Mouse (Mus musculus) kidney, adult 2 months (tissue): ENCODE results near the gene Ppt1. TPM values are rescaled to one million over a fixed set of nuclear protein-coding genes. Genes with fewer than 3 reads are reported as not detected.

Source experiments
- DNase-seq: peaks from one replicate; pipeline ENCODE4 v3.0.0; 2021
- H3K27ac ChIP-seq: fragments of 200-500 bp; 2 replicates; pipeline ENCODE4 v1.5.1; 2012; ENCODE audit warnings: low read depth, low read length, control low read depth, inconsistent platforms; ENCODE audit not compliant: insufficient read depth
- H3K27me3 ChIP-seq: fragments of 200-500 bp; replicated peaks from 2 replicates; pipeline ENCODE4 v1.6.1; 2012; ENCODE audit warnings: mild to moderate bottlenecking, moderate library complexity, low read length, inconsistent platforms; ENCODE audit not compliant: control insufficient read depth, insufficient read depth
- H3K36me3 ChIP-seq: fragments of 200-500 bp; 2 replicates; pipeline ENCODE4 v1.6.1; 2012; ENCODE audit warnings: mild to moderate bottlenecking, moderate library complexity, low read length, inconsistent platforms; ENCODE audit not compliant: control insufficient read depth, insufficient read depth
- H3K4me1 ChIP-seq: fragments of 200-500 bp; 2 replicates; pipeline ENCODE4 v1.6.1; 2011; ENCODE audit warnings: low read length; ENCODE audit not compliant: control insufficient read depth, insufficient read depth
- H3K4me3 ChIP-seq: fragments of 200-500 bp; 2 replicates; pipeline ENCODE4 v1.5.1; 2011; ENCODE audit warnings: mild to moderate bottlenecking, low read depth, low read length, control low read depth; ENCODE audit not compliant: insufficient read depth
- CTCF ChIP-seq: fragments of 200-500 bp; conservative IDR thresholded peaks from 2 replicates; pipeline ENCODE4 v1.5.1; 2011; ENCODE audit warnings: low read depth, mild to moderate bottlenecking, control low read depth, low read length, moderate library complexity, mixed read lengths; ENCODE audit not compliant: insufficient read depth, insufficient read length
- POLR2A ChIP-seq: fragments of 200-500 bp; IDR thresholded peaks from one replicate; pipeline ENCODE4 v1.6.1; 2011; ENCODE audit warnings: low read depth, low read length, control low read depth
- WGBS: fragments of 180-500 bp; shearing (Covaris S2); methylation state at CpG from one replicate; pipeline ENCODE4 v1.1.7; 2018; 5-methylcytosine and 5-hydroxymethylcytosine counted together
- polyA plus RNA-seq: library from polyadenylated mRNA; depleted of rRNA; stranded (reverse); fragments of >200 nt; gene quantifications from 2 replicates; pipeline ENCODE4 v1.2.3, GENCODE M21; 2012

Ppt1 gene
- polyA plus RNA-seq, 1 experiment = 67.7 TPM

DNA sequence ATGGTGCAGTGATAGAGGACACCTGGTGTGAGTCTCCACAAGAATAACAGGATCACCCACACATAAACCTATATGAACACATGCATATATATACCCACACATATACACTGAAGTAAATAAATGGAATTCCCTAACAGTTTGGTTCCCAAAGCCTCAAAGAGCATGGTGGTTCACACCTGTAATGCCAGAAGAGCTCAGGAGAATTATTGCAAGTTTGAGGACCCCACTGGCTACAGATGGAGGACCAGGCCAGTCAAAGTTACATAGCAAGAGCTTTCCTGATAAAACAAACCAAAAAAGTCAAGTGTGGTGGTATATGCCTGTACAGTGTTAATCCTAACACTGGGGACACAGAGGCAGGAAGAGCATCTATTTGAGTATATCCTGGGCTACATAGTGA is 15.5 kb downstream of the Ppt1 start:
- Histone ChIP-seq H3K4me3 (no peak overlapping the region), H3K27me3 (no peaks in the 10 kb centered on the region), H3K36me3 (peaks cover 8% of the 10 kb centered on the region), H3K27ac (no peak overlapping the region), H3K4me1 (no peaks in the 10 kb centered on the region)
- no peak for TF ChIP-seq POLR2A
- no peak for TF ChIP-seq CTCF
- DNase-seq = no peak

DNA sequence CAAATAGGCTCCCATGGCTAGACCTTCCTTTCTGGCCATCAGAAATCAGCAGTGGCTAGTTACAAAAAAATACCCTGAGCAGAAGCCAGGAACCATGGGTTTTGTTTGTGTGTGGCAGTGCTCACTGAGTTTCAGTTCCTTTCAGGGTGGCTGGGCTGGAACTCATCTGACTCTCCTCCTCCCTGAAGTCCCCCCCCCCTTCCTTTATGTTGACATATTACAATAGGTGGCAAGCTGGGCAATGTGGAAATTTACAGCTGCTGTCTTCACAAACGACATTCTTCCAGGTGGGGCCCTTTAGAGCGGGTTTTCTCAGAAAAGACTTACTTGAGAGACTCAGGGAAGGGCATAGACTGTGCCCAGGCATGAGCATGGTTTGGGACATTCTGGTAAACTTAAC is 17.6 kb downstream of the Ppt1 start:
- H3K36me3 ChIP-seq = peaks cover 11% of the 10 kb centered on the region
- H3K4me3 ChIP-seq = no peak overlapping the region
- no peaks in the 10 kb centered on the region for H3K4me1 ChIP-seq
- H3K27me3 ChIP-seq = no peaks in the 10 kb centered on the region
- TF ChIP-seq POLR2A = no peak
- TF ChIP-seq CTCF = no peak
- no peak overlapping the region for H3K27ac ChIP-seq
- no peak for DNase-seq
- 37% methylated on average over 2 of the region's 2 CpGs for WGBS

DNA sequence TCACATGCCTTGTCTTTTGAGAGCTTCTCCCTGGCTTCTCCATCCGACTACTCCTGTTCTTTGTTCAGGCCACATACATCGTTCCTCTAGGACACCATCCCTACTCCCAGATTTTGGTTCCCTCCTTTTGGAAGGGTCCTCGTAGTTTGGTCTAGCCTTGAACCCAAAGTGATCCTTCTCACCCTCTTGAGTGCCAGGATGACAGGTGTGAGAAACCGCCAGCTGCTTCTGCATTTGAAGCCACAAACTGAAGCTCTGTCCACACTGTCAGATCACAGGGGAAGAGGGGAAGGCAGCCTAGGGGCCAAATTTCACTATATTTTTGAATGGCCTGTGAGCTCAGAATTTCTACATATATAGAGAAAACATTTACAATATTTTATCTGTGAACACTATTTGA is 18.7 kb downstream of the Ppt1 start:
- H3K27ac ChIP-seq = no peak overlapping the region
- no peak for TF ChIP-seq CTCF
- TF ChIP-seq POLR2A = no peak
- H3K27me3 ChIP-seq = no peaks in the 10 kb centered on the region
- WGBS = 95% methylated on average over 4 of the region's 4 CpGs
- peaks cover 11% of the 10 kb centered on the region for H3K36me3 ChIP-seq
- no peaks in the 10 kb centered on the region for H3K4me1 ChIP-seq
- DNase-seq = no peak
- H3K4me3 ChIP-seq = no peak overlapping the region

DNA sequence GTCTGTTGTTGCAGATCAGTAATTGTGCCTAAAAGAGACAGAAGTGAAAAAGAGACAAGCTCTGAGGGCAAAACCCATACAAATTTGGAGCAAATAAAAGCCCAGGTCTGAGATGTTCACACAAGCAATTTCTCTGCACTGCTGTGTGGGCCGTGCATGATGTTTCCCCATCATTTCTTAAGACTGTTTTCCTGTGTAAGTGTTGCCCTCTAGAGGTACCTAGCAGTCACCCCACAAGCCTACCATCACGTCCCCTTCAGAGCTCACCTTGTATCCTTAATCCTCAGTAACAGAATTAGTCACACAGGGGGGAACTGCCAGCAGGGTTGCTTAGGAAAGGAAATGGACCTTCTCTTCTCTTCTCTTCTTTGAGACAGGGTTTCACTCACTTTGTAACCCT is 21.9 kb downstream of the Ppt1 start:
- 49% methylated on average over 2 of the region's 2 CpGs for WGBS
- H3K27ac ChIP-seq = no peak overlapping the region
- no peak for DNase-seq
- no peak overlapping the region for H3K4me3 ChIP-seq
- TF ChIP-seq POLR2A = no peak
- TF ChIP-seq CTCF = 0 out of 2 replicates have a peak, but pooled peaks have one; percentile 22
- no peaks in the 10 kb centered on the region for H3K4me1 ChIP-seq
- H3K27me3 ChIP-seq = no peaks in the 10 kb centered on the region
- peaks cover 16% of the 10 kb centered on the region for H3K36me3 ChIP-seq

DNA sequence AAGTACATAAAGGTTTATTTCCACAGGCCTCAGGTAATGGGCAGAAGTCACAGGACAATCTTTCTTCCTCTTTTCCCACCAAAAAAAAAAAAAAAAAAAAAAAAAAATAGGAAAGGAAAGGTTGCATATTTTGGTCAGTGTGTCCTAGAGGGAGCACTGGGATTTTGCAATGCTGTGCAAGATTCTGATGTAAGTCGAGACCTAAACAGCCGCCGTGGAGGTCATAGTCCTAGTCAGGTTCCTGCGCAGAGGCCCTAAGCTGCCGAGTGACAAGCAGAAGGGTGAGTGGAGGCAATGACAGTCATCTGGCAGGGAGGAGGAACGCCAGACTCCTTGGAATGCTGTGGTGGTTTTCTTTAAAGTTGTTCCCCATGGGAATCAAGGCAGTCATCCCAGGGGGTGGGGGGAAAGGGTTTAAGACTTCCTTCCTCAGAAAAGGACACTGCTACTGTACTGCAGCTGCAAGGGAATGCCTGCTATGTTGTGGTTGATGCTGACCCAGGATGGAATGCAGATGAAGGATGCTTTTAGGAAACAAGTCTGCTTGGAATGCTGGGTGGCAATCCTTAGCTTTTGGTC is 23.1 kb downstream of the Ppt1 start:
- H3K27ac ChIP-seq = no peak overlapping the region
- H3K4me1 ChIP-seq = no peaks in the 10 kb centered on the region
- TF ChIP-seq POLR2A = no peak
- no peak for TF ChIP-seq CTCF
- H3K4me3 ChIP-seq = no peak overlapping the region
- peaks cover 20% of the 10 kb centered on the region for H3K36me3 ChIP-seq
- H3K27me3 ChIP-seq = no peaks in the 10 kb centered on the region
- peak; percentile 49 for DNase-seq
- 49% methylated on average over 6 of the region's 6 CpGs for WGBS

DNA sequence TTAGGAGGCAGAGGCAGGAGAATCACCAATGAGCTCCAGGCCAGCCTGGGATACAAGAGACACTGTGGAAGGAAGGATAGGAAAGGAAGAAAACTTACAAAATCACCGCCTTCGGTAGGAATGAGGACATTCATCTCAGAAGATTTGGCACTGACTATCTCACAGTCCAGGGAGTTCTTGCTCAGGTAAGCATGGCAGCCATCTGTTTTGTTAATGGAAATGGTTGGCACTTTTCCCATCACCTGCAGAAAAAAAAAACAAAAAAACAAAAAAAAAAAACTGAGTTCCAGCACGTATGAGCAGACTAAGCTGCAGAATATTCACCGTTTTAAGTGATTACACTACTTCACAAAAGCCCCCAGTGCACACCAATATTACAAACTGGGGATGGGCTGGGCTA is 25.8 kb downstream of the Ppt1 start:
- Histone ChIP-seq H3K4me3 (no peak overlapping the region), H3K4me1 (no peaks in the 10 kb centered on the region), H3K27me3 (no peaks in the 10 kb centered on the region), H3K36me3 (peaks cover 20% of the 10 kb centered on the region), H3K27ac (no peak overlapping the region)
- no peak for DNase-seq
- WGBS = 80% methylated on average over 4 of the region's 4 CpGs
- TF ChIP-seq CTCF = no peak
- TF ChIP-seq POLR2A = no peak

DNA sequence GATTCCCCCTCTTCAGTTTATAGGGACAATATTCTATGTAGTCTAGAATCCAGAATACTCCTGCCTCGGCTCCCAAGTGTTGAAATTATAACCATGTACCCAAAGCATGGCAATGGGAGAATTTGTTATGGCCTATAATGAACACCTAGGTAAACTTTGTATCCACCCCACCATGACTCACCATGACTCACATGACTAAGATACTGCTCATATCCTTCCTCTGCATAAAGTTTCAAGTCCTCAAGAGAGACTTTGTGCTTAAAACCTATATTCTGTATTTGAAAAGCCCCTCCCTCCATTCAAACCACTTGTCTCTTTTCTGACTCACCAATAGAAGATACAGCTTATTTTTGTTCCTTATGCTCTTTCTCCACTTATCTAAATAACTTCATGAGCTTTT is 32.0 kb downstream of the Ppt1 start:
- Histone ChIP-seq H3K36me3 (peaks cover 22% of the 10 kb centered on the region), H3K27me3 (no peaks in the 10 kb centered on the region), H3K4me1 (no peaks in the 10 kb centered on the region), H3K27ac (no peak overlapping the region), H3K4me3 (no peak overlapping the region)
- TF ChIP-seq CTCF (no peak), POLR2A (no peak)
- WGBS = 85% methylated on average over 1 of the region's 1 CpGs
- no peak for DNase-seq
